Mouse (Mus musculus) cortical plate, adult 2 months (tissue): ENCODE results near the gene Arhgef38.
A peak's percentile ranks its signal among the peaks of the same experiment; 100 is the strongest.

Experiments used
- CTCF ChIP-seq: fragments of 200-500 bp; IDR thresholded peaks from 2 replicates; pipeline ENCODE4 v1.5.1; 2011; ENCODE audit warnings: mild to moderate bottlenecking, control low read depth, low read length; ENCODE audit not compliant: insufficient read depth; ENCODE audit errors: extremely low read depth
- POLR2A ChIP-seq: fragments of 200-500 bp; IDR thresholded peaks from 2 replicates; pipeline ENCODE4 v1.6.1; 2011; ENCODE audit warnings: mild to moderate bottlenecking, low read length, control low read depth; ENCODE audit not compliant: insufficient read depth; ENCODE audit errors: extremely low read depth

- TF ChIP-seq POLR2A = peak; percentile 73
- no peak for TF ChIP-seq CTCF
These were observed 143.0 kb downstream of the Arhgef38 start, which contains the start of the genes Ints12 and Gstcd for GRCm38 (mm10) chr3:133091664-133092273.
